Mouse (Mus musculus): Measurements from ENCODE around the gene Sdccag8.

GRCm38 (mm10) chr1:176995419-176995775 lies 180.9 kb downstream of the Sdccag8 start:
- TF ChIP-seq POLR2A (IDR thresholded peaks at IDR 0.05; ENCODE audit: low read depth, low read length), result no peak
- no peak for TF ChIP-seq CTCF (conservative IDR thresholded peaks at IDR 0.05; ENCODE audit: insufficient read depth, insufficient read length, low read depth, low read length)
